Mouse (Mus musculus): ENCODE data around the gene Hist1h4f. TPM values are rescaled to one million over a fixed set of nuclear protein-coding genes. Genes with fewer than 3 reads are reported as not detected.

Hist1h4f gene
- total RNA-seq, 2 experiments from 2014 or later, result 168 to 177 TPM

- DNase-seq (ENCODE audit: low spot score in 2 of 2), result peak; percentile 88 to 91
Measured at GRCm38 (mm10) chr13:23535137-23536075, 16.0 kb downstream of the Hist1h4f start, which contains the start of gene Hist1h3g. TSS of gene Hist1h3g (plus strand) at chr13:23535422.

- DNase-seq (ENCODE audit: low spot score in 2 of 2), result no peak
Measured at GRCm38 (mm10) chr13:23534368-23535131, 16.9 kb downstream of the Hist1h4f start.

- DNase-seq (ENCODE audit: low spot score in 2 of 2), result peak; percentile 58 to 72
Measured at GRCm38 (mm10) chr13:23533560-23534367, 17.7 kb downstream of the Hist1h4f start, which contains the start of gene Hist1h2af. TSS of gene Hist1h2af (plus strand) at chr13:23533906.

GRCm38 (mm10) chr13:23532262-23533075 is 19.0 kb downstream of the Hist1h4f start:
- DNase-seq (ENCODE audit: low spot score in 2 of 2), result no peak

GRCm38 (mm10) chr13:23530901-23531875 is 20.3 kb downstream of the Hist1h4f start, which contains the start of gene Hist1h4h:
TSS of gene Hist1h4h (plus strand) at chr13:23531050.
- peak; percentile 95 to 96 for DNase-seq (ENCODE audit: low spot score in 2 of 2)

GRCm38 (mm10) chr13:23530181-23530900 is 21.1 kb downstream of the Hist1h4f start:
- peak; percentile 60 to 65 for DNase-seq (ENCODE audit: low spot score in 2 of 2)

- no peak for DNase-seq (ENCODE audit: low spot score in 2 of 2)
Measured at GRCm38 (mm10) chr13:23529480-23530165, 21.8 kb downstream of the Hist1h4f start.

- no peak for DNase-seq (ENCODE audit: low spot score in 2 of 2)
Measured at GRCm38 (mm10) chr13:23529005-23529404, 22.4 kb downstream of the Hist1h4f start.

- peak; percentile 91 to 94 for DNase-seq (ENCODE audit: low spot score in 2 of 2)
Measured at GRCm38 (mm10) chr13:23526312-23526711, 25.1 kb downstream of the Hist1h4f start.

- DNase-seq (ENCODE audit: low spot score in 2 of 2), result no peak
Measured at GRCm38 (mm10) chr13:23525901-23526300, 25.5 kb downstream of the Hist1h4f start.

GRCm38 (mm10) chr13:23524654-23525053 is 26.8 kb downstream of the Hist1h4f start:
- DNase-seq (ENCODE audit: low spot score in 2 of 2), result peak; percentile 63 to 75

GRCm38 (mm10) chr13:23523976-23524375 is 27.5 kb downstream of the Hist1h4f start:
- DNase-seq (ENCODE audit: low spot score in 2 of 2), result no peak

- peak; percentile 83 for DNase-seq (ENCODE audit: low spot score in 2 of 2)
Measured at GRCm38 (mm10) chr13:23521703-23522102, 29.7 kb downstream of the Hist1h4f start.

GRCm38 (mm10) chr13:23519416-23519815 is 32.0 kb downstream of the Hist1h4f start:
- peak; percentile 73 to 83 for DNase-seq (ENCODE audit: low spot score in 2 of 2)

- peak; percentile 81 to 86 for DNase-seq (ENCODE audit: low spot score in 2 of 2)
Measured at GRCm38 (mm10) chr13:23518885-23519284, 32.6 kb downstream of the Hist1h4f start.

- no peak for DNase-seq (ENCODE audit: low spot score in 2 of 2)
Measured at GRCm38 (mm10) chr13:23518295-23518603, 33.2 kb downstream of the Hist1h4f start.

GRCm38 (mm10) chr13:23517603-23518294 is 33.7 kb downstream of the Hist1h4f start:
- DNase-seq (ENCODE audit: low spot score in 2 of 2), result peak; percentile 88 to 93
